Mouse (Mus musculus) stomach, embryonic 15.5 days (tissue): Measurements from ENCODE around the gene Hoxb3. TPM values are rescaled to one million over a fixed set of nuclear protein-coding genes. Genes with fewer than 3 reads are reported as not detected.

Experiments
- ATAC-seq: fragments of 200-750 bp; cut with Nextera tagmentation; 2 replicates; pipeline ENCODE4 v1.8.0; 2017; ENCODE audit warnings: low read depth, moderate number of reproducible peaks, moderate TSS enrichment; ENCODE audit not compliant: insufficient read depth, low FRiP score
- H3K27ac ChIP-seq: fragments of 300-500 bp; sonication (generic); 2 replicates; pipeline ENCODE4 v1.5.1; 2015; ENCODE audit warnings: mild to moderate bottlenecking, inconsistent platforms
- H3K27me3 ChIP-seq: fragments of 300-500 bp; sonication (generic); replicated peaks from 2 replicates; pipeline ENCODE4 v1.6.1; 2015; ENCODE audit warnings: inconsistent platforms
- H3K36me3 ChIP-seq: fragments of 300-500 bp; sonication (generic); 2 replicates; pipeline ENCODE4 v1.6.1; 2015; ENCODE audit warnings: inconsistent platforms
- H3K4me1 ChIP-seq: fragments of 300-500 bp; sonication (generic); 2 replicates; pipeline ENCODE4 v1.6.1; 2015; ENCODE audit warnings: inconsistent platforms
- H3K4me2 ChIP-seq: fragments of 300-500 bp; sonication (generic); 2 replicates; pipeline ENCODE4 v1.6.1; 2015; ENCODE audit warnings: mild to moderate bottlenecking, inconsistent platforms
- H3K4me3 ChIP-seq: fragments of 300-500 bp; sonication (generic); replicated peaks from 2 replicates; pipeline ENCODE4 v1.5.1; 2015; ENCODE audit warnings: inconsistent platforms
- H3K9ac ChIP-seq: fragments of 300-500 bp; sonication (generic); 2 replicates; pipeline ENCODE4 v1.6.1; 2015; ENCODE audit warnings: inconsistent platforms
- H3K9me3 ChIP-seq: fragments of 300-500 bp; sonication (generic); 2 replicates; pipeline ENCODE4 v1.6.1; 2016; ENCODE audit warnings: inconsistent platforms
- WGBS: fragments of 180-500 bp; shearing (Covaris S2); methylation state at CpG from one replicate; pipeline ENCODE4 v1.1.7; 2015; 5-methylcytosine and 5-hydroxymethylcytosine counted together
- polyA plus RNA-seq: library from polyadenylated mRNA; unstranded; fragments of >200 nt; fragmentation: Nextera tagmentation; extraction: Ambion mirVana; gene quantifications from 2 replicates; pipeline ENCODE4 v1.2.1, GENCODE M21; 2015

Gene Hoxb3
- polyA plus RNA-seq, 1 experiment from 2014 or later: 2.5 TPM

DNA sequence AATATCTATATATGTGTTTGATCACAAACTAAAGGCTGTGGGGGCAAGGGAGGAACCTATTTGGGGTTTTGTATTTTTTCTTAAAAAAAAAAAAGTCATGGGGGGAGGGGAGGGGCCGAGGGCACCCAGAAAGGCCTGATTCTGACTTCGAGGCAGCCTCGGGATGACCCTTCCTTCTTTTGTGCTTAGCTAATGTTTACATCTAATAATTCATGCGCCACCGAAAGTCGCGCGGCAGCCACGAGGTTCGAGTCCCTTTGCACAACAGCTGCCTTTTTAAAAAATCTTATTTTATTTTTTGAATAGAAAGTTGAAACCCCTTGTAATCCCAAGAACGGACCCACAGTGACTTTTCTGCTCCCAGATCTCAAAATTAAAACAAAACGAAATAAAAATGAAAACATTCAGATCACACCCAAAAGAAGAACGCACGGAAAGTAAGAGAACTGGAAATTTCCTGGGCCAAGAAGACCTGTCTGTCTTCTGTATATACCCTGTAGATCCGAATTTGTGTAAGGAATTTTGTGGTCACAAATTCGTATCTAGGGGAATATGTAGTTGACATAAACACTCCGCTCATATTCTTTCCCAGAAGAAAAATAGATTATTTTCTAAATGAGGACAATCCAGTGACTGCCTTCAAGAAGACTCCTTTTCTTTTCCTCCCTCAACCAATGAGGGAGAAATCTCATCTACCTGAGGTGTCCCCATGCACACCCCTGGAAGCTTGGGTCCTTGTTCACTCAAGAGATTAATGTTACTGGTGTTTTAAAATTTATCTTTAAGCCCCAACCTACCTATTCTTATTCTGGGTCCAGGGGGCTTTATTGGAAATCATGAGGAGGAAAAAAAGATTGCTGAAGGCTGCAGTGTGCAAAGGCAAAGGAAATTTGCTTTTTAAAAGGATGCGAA, 6.2 kb upstream of the Hoxb3 start:
- peaks cover 23% of the 10 kb centered on the region for H3K4me1 ChIP-seq
- WGBS: 18% methylated on average over 18 of the region's 18 CpGs
- peaks cover 22% of the 10 kb centered on the region for H3K27me3 ChIP-seq

GRCm38 (mm10) chr11:96317608-96318367, 5.3 kb upstream of the Hoxb3 start, which contains the start of gene Hoxb4:
Hoxb4 (plus strand) TSS chr11:96318267.
- Histone ChIP-seq H3K4me3 (peak within 1 kb of the TSS; percentile 60), H3K27me3 (peaks cover 19% of the 10 kb centered on the region; the same call in 1 of the 2 replicates), H3K9ac (peak within 1 kb of the TSS; percentile 65), H3K9me3 (no peaks in the 10 kb centered on the region), H3K36me3 (no peaks in the 10 kb centered on the region), H3K4me2 (peak within 1 kb of the TSS; percentile 62), H3K27ac (peak within 1 kb of the TSS; percentile 97), H3K4me1 (peaks cover 19% of the 10 kb centered on the region)
- peak; percentile 25; the same call in 1 of the 2 replicates for ATAC-seq
- 8% methylated on average over 28 of the region's 28 CpGs for WGBS

More for the DNA sequence above, 6.2 kb upstream of the Hoxb3 start:
- Histone ChIP-seq H3K36me3 (no peaks in the 10 kb centered on the region), H3K9me3 (no peaks in the 10 kb centered on the region), H3K4me3 (peak overlapping the region; percentile 60; the same call in 1 of the 2 replicates), H3K4me2 (peak overlapping the region; percentile 62), H3K27ac (peak overlapping the region; percentile 97), H3K9ac (peak overlapping the region; percentile 39; the same call in 1 of the 2 replicates)
- ATAC-seq: no peak

DNA sequence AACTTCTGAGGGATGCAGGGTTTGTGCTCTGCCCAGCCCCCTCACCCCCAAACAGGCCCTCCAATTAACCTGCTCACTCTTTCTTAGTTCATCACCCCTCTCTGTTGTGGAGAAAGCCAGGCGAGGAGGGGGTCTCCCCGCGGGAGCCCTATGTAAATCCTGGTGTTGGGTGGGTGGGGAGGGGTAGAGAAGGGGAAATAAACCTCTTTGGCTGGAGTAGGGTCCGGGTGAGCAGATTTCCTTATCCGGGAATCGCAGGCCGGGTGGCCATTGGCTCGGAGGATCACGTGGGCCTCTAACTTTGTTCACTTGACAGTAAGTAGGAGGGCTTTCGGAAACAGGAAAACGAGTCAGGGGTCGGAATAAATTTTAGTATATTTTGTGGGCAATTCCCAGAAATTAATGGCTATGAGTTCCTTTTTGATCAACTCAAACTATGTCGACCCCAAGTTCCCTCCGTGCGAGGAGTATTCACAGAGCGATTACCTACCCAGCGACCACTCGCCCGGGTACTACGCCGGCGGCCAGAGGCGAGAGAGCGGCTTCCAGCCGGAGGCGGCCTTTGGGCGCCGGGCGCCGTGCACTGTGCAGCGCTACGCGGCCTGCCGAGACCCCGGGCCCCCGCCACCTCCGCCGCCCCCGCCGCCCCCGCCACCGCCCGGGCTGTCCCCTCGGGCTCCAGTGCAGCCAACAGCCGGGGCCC, 4.6 kb upstream of the Hoxb3 start:
- H3K36me3 ChIP-seq: no peaks in the 10 kb centered on the region
- H3K9me3 ChIP-seq: no peaks in the 10 kb centered on the region
- ATAC-seq: peak; percentile 69
- WGBS: under 1% methylated on average over 41 of the region's 45 CpGs
- peak overlapping the region; percentile 62 for H3K4me2 ChIP-seq
- H3K4me1 ChIP-seq: peaks cover 19% of the 10 kb centered on the region
- peaks cover 15% of the 10 kb centered on the region; the same call in 1 of the 2 replicates for H3K27me3 ChIP-seq
- peak overlapping the region; percentile 97 for H3K27ac ChIP-seq
- H3K4me3 ChIP-seq: peak overlapping the region; percentile 60
- peak overlapping the region; percentile 65 for H3K9ac ChIP-seq

DNA sequence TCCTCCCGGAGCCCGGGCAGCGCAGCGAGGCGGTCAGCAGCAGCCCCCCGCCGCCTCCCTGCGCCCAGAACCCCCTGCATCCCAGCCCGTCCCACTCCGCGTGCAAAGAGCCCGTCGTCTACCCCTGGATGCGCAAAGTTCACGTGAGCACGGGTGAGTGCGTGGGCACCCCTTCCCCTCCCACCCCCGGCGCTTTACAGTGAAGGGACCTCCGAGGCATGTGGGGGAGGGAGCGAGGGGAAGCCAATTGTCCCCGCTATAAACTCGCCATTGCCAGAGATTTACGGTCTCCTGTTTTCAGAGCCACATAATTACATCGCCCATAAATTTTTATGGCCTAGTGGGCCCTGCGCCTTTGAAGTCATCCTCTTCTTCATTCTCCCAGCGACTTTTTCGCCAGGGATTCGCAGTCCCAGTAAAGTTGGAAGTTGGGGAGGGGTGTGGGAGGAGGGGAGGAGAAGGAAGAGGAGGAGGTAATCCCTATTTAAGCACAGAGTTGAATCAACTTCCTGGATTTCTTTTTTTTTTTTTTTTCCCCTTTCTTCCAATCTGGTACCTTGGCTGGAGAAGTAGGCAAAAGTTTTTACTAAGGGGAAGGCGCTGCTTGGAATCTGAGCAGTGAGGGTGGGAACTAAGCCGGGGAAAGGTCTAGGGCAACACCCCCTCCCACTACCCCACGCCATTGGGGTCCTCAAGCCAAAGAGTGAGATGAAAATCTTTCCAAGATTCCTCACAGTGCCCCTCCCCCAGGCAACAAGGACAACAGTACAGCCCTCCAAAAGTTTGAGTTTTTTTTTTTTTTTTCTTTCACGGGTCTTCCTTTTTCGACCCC, 3.8 kb upstream of the Hoxb3 start:
- peak overlapping the region; percentile 65 for H3K9ac ChIP-seq
- 1% methylated on average over 29 of the region's 34 CpGs for WGBS
- H3K4me3 ChIP-seq: peak overlapping the region; percentile 60
- peaks cover 11% of the 10 kb centered on the region; the same call in 1 of the 2 replicates for H3K27me3 ChIP-seq
- peak overlapping the region; percentile 62 for H3K4me2 ChIP-seq
- H3K9me3 ChIP-seq: no peaks in the 10 kb centered on the region
- ATAC-seq: peak; percentile 29; the same call in 1 of the 2 replicates
- no peaks in the 10 kb centered on the region for H3K36me3 ChIP-seq
- H3K27ac ChIP-seq: peak overlapping the region; percentile 97
- peaks cover 12% of the 10 kb centered on the region for H3K4me1 ChIP-seq

- Histone ChIP-seq H3K9me3 (no peaks in the 10 kb centered on the region), H3K27me3 (peaks cover 11% of the 10 kb centered on the region; the same call in 1 of the 2 replicates), H3K4me2 (peak overlapping the region; percentile 62), H3K4me1 (peaks cover 10% of the 10 kb centered on the region; the same call in 1 of the 2 replicates), H3K36me3 (no peaks in the 10 kb centered on the region), H3K9ac (peak overlapping the region; percentile 65), H3K4me3 (peak overlapping the region; percentile 60), H3K27ac (peak overlapping the region; percentile 97)
- WGBS: 1% methylated on average over 29 of the region's 29 CpGs
- 0 out of 2 replicates have a peak, but pooled peaks have one; percentile 11 for ATAC-seq
Observed at GRCm38 (mm10) chr11:96319910-96320309, 3.2 kb upstream of the Hoxb3 start.

GRCm38 (mm10) chr11:96320688-96321087, 2.4 kb upstream of the Hoxb3 start:
- Histone ChIP-seq H3K9ac (peak overlapping the region; percentile 65), H3K9me3 (no peaks in the 10 kb centered on the region), H3K27me3 (peaks cover 7% of the 10 kb centered on the region; the same call in 1 of the 2 replicates), H3K4me1 (peaks cover 10% of the 10 kb centered on the region; the same call in 1 of the 2 replicates), H3K36me3 (no peaks in the 10 kb centered on the region), H3K4me3 (peak overlapping the region; percentile 60), H3K27ac (peak overlapping the region; percentile 97), H3K4me2 (peak overlapping the region; percentile 62)
- WGBS: 16% methylated on average over 17 of the region's 17 CpGs
- no peak for ATAC-seq

DNA sequence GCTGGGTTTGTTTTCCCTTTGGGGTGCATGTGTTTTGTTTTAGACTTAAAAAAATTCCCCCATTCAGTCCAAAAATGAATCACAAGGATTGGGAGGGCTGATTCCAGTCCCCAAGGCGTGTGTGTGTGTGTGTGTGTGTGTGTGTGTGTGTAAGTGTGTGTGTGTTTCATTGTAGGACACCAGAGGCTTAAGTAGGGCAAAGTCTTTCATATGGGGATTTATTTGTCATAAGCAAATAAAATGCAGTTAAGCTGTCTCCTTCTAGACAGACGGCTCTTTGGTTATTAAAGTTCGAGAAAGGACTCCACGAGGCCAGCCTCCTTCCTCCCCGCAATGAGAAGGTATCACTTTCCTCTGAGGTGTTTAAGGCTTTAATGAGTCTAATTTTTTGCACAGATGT, 1.3 kb upstream of the Hoxb3 start:
- Histone ChIP-seq H3K9ac (no peak overlapping the region), H3K36me3 (no peaks in the 10 kb centered on the region), H3K9me3 (no peaks in the 10 kb centered on the region), H3K4me1 (peaks cover 7% of the 10 kb centered on the region; the same call in 1 of the 2 replicates), H3K4me3 (peak overlapping the region; percentile 30; the same call in 1 of the 2 replicates), H3K27me3 (peaks cover 8% of the 10 kb centered on the region; the same call in 1 of the 2 replicates), H3K4me2 (peak overlapping the region; percentile 62), H3K27ac (peak overlapping the region; percentile 78)
- WGBS: 18% methylated on average over 5 of the region's 5 CpGs
- no peak for ATAC-seq

GRCm38 (mm10) chr11:96322738-96323137, 388 bp upstream of the Hoxb3 start:
- Histone ChIP-seq H3K27ac (peak overlapping the region; percentile 78), H3K9me3 (no peaks in the 10 kb centered on the region), H3K4me2 (peak overlapping the region; percentile 62), H3K9ac (0 out of 2 replicates have a peak overlapping the region, but pooled peaks have one; percentile 25), H3K36me3 (no peaks in the 10 kb centered on the region), H3K4me1 (peaks cover 9% of the 10 kb centered on the region; the same call in 1 of the 2 replicates), H3K27me3 (peaks cover 14% of the 10 kb centered on the region; the same call in 1 of the 2 replicates), H3K4me3 (peak overlapping the region; percentile 30)
- ATAC-seq: no peak
- WGBS: 18% methylated on average over 6 of the region's 6 CpGs

DNA sequence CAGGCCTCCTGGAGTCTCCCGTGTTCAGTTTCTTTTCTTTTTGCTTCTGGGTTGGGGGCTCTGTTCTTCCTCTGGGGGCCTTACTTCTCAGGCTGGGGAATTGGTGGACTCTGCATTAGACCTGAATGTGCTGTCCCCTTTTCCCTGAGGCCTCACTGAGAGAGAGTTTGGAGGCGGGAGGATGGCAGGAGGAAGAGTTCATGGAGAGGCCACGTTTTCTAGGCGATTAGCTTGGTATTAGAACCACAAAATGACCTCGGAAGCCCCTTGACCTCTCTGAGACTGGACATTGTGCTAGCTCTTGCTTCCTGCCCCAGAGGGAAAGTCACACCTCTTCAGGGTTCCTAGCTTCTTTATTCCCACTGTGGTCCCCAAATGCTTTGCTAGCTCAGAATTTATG, 999 bp downstream of the Hoxb3 start:
- Histone ChIP-seq H3K4me2 (peak overlapping the region; percentile 62), H3K4me1 (peaks cover 7% of the 10 kb centered on the region; the same call in 1 of the 2 replicates), H3K36me3 (no peaks in the 10 kb centered on the region), H3K27ac (peak overlapping the region; percentile 78), H3K9me3 (no peaks in the 10 kb centered on the region), H3K27me3 (peaks cover 12% of the 10 kb centered on the region; the same call in 1 of the 2 replicates), H3K9ac (no peak overlapping the region), H3K4me3 (peak overlapping the region; percentile 30)
- ATAC-seq: no peak
- WGBS: 6% methylated on average over 5 of the region's 5 CpGs

DNA sequence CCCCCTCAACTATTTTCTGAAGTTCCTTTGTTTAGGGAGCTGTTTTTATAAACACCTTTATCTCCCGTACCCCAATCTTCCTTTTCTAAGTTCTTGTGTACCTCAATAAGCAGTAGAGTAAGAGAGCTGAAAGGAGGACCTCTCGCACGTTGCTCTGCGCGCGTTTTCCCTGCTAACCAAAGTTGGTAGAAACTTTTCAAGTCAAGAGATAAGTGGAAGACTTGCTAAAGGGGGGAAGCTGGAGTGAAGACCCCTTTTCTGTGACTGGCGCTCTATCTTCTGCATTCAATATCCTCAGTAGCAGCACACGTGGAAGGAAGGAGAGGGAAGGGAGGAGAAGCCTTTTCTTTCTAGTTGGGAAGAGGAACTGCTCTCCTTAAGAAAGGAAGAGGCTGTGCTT, 1.8 kb downstream of the Hoxb3 start:
- peak overlapping the region; percentile 41; the same call in 1 of the 2 replicates for H3K9ac ChIP-seq
- H3K4me2 ChIP-seq: peak overlapping the region; percentile 62
- WGBS: 24% methylated on average over 8 of the region's 8 CpGs
- H3K27me3 ChIP-seq: peaks cover 10% of the 10 kb centered on the region
- peaks cover 10% of the 10 kb centered on the region; the same call in 1 of the 2 replicates for H3K4me1 ChIP-seq
- H3K9me3 ChIP-seq: no peaks in the 10 kb centered on the region
- H3K4me3 ChIP-seq: peak overlapping the region; percentile 30
- peak overlapping the region; percentile 78 for H3K27ac ChIP-seq
- H3K36me3 ChIP-seq: no peaks in the 10 kb centered on the region
- ATAC-seq: no peak
